Mouse (Mus musculus) testis, postnatal 10 days (tissue): ENCODE measurements at regions not wholly inside any gene's neighbourhood (a gene's known extent, or its start where the extent isn't known, plus 50 kb on each side); places are given as distances from the start of the nearest gene placed in this dataset.
"Not testable (repeated sequence)": the region's sequence is repeated elsewhere in the genome, so short reads cannot be mapped to it uniquely, and the experiment has no call there.

Source experiments
- DNase-seq: peaks from one replicate; pipeline ENCODE4 v3.0.0; 2021; ENCODE audit warnings: low spot score

DNA sequence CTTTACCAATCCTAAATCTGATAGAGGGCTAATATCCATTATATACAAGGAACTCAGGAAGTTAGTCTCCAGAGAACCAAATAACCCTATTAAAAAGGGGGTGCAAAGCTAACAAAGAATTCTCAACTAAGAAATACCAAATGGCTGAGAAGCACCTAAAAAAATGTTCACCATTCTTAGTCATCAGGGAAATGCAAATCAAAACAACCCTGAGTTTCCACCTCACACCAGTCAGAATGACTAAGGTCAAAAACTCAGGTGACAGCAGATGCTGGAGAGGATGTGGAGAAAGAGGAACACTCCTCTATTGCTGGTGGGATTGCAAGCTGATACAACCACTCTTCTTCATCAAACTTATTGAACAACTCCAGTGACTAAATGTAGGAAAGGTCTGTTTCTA lies 154.9 kb upstream of the Intu start:
- DNase-seq = not testable (repeated sequence)

DNA sequence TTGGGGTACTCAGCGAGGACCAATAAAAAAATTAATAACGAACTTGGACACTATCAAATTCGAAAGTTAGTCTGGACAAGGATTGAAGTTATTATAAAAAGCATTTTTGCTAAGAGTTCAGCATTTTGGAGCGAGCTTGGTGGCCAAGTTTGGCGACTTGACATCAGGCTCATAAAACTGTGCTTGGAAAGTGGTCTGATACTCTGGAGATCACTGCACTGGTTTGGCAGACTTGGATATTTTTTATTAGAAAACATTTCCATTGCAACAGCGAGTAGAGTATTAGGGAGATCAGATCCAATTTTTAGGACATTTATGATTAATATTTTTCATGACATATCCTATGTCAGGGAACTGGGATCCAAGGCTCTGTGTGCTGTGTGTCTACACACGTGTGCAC lies 153.7 kb upstream of the Intu start:
- DNase-seq = no peak

DNA sequence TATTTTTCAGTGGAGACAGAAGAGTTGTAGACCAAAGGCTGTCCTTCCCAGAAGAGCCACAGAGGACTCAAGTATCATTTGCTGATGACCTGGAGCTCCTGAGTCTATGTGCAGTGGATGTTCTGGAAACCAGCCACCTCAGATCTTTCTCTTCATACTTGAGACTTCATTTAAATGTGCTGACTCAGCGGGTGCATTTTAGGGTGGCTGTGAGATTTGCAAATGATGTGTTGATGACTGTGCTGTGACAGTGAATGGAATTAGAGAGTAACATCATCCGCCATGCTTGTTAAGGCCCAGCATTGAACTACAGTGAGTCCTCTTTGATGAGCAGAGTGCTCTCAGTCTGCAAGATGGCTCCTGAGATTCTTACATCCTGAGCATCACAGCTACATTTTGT lies 152.0 kb upstream of the Intu start:
- DNase-seq = no peak

DNA sequence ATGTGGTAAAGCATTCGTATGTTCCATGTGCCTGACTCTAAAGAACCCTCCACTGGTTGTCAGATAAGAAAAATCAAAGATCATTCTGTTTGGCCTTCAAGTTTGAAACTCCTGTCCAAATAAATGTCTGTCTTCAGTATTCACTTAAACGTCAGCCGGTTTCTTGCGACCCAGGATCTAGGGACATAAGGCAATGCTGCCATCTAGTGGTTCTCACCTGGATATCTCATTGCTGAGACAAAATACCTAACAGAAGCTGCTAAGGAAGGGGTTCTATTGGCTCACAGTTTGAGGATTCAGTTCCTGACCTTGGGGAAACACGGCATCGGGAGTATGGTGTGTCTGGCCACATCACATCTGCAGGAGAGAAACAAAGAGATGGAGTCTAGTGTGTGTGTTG lies 139.5 kb upstream of the Intu start:
- peak; percentile 44 for DNase-seq

DNA sequence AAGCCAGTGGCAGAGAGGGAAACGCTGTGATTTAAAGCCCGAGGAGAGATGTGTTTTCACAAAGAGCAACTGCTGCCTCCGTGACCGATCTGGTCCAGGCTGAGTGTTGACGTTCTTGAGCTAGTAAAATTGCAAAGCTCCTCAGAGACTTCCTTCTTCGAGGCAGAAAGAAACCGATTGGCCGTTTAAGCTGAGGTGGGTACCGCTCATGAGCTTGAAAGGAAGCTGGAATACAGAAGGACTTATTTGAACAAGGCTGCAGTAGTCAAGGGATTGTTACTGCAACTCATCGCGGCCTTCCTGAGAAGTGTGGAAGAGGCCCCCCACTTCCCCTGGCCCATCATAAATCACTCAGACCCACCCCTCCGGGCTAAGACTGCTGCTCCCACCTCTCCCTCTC lies 132.9 kb upstream of the Intu start:
- DNase-seq = no peak

DNA sequence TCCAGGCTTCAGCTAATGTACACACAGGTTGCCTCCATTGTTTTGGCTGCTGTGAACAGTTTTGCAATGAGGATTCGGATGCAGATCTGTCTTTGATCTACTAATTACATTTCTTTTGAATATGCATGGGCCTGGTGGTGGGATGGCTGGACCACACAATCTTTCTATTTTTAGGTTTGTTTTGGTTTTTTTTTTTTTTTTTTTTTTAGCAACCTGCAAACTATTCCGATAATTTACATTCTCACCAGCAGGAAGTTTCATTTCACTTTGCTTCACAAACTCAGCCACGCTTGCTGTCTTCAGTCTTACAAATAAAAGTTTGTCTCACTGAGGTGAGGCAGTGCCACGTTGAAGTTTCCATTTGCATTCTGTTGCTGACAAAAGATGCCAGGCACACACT lies 127.7 kb upstream of the Intu start:
- no peak for DNase-seq

DNA sequence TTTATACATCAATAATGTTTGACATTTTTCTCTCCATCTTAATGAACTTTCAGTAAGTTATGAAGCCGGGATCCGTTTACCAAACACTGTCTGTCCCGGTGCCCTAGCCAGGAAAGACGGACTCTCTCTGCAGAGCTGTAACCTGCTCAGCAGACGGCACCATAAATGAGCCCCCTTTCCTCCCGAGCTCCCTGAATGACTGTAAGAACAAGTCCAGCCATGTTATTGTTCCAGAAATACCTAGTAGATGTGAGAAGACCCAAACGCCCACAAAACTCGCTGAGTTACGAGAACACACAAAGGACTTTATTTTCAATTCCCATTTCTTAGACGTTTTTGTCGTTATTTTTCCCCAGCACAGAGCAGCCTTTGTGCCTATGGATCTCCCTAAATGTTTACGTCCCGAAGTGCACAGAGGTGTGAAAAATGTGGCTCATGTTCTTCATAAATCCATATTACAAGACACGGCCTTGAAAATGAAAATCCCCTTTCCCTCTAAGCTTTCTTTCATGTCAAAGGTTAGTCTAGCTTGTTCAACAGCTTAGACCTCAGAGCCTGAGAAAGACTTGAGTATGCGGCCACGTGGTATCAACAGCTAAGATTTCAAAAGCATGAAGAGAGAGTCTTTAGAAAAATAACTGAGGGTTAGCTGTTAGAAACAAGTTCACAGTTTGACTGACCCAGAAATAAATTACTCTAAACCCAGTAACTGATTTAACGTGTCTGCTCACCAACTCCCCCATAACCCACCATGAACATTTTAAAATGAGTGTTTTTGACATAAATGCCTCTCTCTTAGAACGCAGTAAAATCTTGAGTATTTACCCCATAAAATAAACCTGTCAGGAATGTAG lies 125.8 kb upstream of the Intu start:
- DNase-seq = no peak

DNA sequence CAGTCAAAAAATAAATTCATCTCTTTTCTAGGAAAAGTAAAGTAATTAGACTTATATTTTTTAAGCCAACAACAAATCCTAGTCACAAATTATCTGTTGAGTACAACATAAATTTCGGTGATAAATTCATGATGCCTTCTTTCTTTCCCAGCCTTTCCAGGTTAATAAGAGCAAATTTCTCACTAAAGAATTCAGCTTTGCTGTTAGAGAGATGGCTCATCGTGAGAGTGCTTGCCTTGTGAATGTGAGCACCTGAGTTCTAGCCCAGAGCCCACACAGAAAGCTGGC lies 125.2 kb upstream of the Intu start:
- DNase-seq = no peak

DNA sequence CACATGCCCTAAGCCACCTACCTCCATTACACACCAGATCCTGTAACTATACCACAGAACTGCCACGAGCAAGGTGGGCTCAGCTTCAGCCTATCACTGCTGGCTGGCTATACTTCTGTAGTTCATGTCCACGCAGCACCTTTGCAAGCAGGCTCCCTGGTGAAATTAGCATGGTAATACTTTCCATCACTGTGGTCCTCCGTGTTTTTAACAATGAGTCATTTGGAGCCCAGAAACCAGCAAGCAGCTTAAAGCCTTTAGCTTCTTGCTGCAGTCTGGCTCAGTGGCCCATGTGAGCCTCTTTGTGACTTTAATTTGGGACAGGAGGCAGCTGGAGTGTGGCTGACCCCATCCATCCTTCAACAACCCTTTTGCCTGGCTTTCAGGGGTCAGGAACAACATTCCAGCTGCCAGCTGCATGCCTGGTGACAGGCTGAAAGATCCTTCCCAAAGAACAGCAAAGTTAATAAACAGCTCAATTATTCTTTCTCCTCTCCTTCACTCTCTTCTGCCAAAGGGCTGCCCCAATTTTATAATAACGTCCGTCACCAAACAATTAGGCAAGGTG lies 122.1 kb upstream of the Intu start:
- no peak for DNase-seq

DNA sequence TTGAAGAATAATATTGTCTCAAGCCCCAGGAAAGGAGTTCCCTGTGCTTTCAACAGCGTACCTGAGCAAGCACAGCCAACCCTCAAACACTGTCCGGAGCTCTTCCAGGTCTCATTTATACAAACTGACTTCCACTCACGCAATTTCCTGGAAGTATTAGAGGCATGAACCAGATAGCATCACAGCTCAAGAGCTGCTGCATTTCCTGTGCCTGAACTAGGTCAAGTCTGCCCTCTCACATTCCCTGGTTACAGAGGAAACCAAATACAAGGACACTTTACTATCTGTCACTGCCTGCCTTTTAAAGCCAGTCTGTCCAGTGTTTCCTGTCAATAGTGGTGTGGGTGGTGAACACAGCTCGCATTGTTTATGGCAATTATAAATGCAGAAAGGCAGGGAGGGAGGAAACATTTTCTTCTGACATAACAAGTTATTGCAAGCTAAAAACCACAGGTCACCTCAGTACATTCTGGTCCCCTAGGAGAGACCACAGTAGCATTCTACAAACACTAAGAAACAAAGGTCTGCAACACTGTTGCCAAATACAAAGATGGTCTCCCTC lies 120.3 kb upstream of the Intu start:
- DNase-seq = no peak

DNA sequence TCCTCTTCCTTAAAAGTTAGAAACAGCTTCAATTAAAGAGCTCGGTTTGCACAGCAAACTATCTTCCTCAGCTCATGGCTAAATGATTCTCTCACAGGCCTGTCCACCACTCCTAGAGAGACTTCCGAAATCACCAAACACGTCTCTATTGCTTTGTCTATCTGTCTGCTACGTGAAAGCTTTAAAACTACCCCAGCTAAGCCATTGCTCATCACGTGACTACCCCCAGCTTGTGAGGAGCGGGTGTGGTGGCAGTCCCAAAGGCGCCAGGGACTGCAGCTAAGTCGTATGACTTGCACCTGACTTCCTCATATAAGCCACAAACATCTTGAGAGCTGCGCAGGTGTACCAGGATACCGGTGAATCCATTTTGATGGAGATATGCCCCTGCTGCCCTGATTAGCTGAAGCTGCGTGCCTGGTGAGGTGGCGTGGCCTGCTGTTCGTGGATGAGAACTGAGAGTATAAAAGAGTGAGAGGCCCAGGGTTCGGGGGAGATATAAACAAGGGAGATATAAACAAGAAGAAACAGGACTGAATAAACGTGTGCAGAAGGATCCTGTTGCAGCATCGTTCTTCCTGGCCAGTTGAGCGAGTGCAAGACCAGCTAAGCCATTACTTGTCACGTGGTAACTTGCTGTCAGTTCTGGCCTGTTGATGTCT lies 105.8 kb upstream of the Intu start:
- DNase-seq = not testable (repeated sequence)

DNA sequence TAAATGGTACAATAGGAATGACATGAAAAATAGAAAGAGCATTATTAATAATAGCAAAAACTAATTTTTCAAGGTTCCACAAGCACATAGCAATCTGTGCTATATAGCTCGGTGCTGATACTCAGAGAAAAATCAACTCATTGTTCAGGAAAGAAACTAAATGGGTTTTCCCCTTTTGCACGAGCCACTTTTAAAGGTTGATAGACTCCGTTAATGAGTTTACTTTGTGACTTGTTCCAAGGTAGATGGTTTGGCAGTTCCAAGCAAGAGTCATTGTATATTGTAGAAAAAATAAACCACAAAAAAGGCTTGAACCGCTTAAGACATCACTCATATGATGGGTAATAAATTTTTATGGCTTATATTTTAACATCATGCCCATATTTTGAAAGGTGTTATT lies 105.0 kb upstream of the Intu start:
- DNase-seq = no peak

DNA sequence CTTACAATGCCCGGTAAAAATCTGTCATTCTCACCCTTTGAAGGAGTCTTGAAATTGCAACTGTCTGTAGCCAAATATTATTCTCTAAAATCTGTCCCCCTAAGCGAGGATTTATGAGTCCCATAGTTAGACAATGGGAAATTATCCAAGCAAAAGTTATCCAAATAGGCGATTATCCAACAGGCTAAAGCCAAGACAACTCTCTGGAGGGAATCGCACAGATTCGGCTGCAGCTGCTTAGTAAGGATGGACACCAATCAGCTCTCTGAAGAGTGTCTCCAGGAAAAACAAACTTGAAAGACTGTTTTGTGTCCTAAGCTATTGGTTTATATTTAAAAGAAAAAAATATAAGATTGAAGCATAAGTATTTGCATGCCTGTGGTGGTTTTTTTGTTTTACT lies 103.1 kb upstream of the Intu start:
- no peak for DNase-seq

DNA sequence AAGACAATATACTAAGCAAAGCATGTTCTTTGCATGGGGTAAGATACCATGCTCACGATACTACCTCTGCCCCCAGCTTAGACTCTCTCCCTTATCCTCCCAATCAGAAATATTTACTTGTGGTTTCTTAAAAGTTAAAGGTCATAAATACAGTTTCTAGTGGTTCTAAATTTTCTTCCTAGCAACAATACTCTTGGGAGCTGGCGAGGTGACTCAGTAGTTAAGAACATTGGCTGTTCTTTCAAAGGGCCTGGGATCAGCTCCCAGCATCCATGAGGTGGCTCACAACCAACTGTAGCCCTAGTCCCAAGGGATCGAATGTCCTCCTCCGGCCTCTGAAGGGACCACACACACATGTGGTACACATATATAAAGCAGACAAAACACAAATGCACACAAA lies 92.8 kb upstream of the Intu start:
- DNase-seq = no peak

DNA sequence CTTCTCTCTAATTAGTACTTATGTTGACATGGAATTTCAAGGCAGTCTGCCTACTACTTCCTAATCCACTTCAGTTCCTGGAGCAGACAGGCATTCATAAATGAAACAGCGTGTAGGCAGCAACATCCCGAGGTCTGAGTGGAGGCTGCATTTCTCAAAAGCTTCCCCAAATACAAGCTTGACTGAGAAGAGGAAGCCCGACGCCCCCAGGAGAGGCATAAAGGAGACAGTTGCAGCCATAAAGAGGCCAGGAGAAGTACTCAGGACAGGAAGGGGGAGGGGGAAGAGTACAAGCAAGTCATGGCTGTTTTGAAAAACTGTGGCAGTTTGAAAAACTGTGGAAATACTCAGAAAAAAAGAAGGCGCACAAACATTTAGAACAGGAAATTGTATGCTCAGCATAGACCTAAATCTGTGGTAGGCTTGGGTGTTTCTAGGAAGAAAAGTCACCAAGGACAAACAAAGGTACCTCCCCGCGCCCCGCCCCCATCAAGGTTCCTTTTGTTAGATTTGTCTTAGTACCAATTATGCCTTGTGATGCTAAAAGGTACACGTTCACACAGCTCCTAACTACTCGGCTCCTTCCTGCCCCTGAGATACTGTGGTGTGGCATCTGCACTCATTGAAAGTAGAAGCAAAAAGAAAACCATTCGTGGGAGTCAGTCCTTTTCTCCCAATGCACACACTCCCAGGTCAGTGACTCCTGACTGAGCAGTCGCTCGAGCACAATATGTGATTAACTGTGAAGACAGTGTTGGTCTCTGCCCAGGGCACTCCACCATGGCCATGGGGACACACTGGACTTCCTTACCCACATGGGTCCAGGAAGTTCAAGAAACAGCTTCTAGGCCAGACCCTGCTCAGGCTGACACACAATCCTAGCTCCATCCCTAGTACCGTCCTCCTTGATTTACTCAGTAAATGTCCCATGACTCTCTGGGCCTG lies 89.7 kb upstream of the Intu start:
- DNase-seq = no peak

DNA sequence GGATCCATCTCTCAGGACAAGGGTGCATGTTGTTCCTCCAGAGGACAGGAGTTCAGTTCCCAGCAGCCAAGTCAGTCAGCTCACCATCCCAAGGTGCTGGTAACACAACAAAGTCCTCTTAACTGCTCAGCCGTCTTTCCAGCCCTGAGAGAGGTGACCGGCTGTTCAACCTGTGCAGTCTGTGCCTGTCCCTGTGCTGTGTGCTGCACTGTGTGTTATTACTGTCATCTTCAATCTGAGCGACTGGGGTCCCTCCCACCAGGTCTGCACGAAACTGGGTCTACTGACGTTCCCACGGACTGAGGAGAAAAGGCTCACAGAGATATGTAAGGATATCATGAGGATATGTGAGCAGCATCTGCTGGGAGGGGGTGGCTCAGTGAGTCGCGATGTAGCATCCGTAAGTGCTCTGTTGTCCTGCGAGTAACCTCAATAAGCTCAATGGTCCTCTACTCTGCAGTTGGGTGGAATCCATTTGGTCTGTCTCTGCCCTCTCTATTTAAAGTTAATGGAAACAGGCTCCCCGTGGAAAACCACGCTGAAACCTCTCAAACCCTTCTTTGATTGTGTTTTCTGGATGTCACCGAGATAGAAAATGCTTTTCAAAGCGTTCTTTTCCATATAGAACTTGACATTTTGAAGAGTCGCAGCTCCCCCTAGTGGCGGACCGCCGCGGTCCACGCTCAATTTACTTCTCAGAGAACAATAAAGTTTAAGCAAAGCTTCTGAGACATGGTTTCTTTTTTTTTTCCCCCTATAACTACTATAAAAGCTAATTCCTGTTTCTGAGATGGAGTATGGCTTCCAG lies 87.1 kb upstream of the Intu start:
- peak; percentile 81 for DNase-seq

DNA sequence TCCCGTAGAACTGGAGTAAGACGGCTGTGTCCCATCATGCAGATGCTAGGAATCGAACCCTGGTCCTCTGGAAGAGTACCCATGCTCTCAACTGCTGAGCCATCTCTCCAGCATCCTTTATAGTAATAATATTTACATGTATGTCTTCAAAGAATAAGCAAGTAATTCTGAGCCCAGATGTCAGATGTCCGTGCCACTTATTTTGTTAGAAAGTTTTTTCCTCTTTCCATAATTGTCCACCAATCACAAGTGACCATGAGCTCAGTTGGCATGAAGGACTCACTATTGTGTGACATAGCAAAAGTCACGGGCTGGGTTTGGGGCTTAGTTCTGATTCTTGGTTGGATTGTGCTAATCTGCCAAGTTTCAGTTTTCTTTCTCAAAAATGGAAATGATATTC lies 78.1 kb upstream of the Intu start:
- DNase-seq = no peak

DNA sequence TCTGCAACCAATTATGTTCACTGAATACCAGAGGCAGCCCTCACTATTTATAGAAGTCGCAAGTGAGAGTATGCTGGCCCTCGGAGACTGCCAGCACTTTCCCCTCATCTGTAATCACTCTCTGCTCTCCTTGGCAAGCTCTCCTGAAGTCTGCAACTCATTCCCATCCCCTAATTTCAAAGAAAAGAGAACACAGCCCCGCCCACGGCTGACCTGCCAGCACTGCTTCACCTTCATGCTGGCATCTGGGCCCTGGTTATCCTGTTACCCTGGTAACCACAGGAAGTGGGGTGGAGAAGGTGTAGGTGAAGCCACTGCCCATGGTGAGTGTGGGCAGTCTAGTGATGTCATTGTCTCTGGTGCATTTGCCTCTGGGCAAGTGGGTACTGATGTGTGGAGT lies 77.5 kb upstream of the Intu start:
- no peak for DNase-seq

DNA sequence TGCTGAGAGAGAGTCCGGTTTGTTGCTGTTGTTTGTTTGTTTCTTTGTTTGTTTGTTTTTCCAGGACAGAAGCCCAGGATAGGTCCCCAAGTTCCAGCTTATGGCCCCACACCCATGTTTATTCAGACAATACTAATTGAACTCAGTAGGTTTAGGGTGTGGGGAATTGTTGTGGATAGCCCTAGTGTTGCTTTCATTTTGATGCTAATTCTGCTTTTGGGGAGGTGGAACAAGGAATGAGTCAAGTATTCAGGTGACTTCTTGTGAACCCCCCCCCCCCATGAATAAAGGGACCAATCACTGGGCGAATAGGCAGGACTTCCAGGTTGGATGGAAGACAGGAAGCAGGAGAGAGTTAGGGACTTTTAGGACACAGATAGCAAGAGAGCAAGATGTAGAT lies 75.0 kb upstream of the Intu start:
- DNase-seq = no peak

DNA sequence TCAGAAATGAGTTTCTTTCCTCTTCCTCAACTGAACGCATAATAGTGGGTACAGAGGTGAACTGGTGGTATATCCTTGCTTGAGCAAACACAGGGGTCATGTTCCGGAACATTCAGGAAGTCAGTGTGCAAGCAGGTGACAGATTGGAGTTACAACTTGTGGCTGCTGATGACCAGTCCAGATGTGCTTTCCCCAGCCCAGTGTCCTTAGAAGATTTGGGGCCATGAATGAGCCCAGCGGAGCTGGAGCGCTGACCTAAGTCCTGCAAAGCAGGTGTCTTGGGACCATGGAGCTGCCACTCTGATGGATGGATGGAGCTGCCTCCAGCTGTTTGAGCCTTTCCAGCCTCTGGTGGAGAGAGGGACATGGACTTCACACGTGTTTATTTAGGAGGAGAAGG lies 72.6 kb upstream of the Intu start:
- DNase-seq = no peak

DNA sequence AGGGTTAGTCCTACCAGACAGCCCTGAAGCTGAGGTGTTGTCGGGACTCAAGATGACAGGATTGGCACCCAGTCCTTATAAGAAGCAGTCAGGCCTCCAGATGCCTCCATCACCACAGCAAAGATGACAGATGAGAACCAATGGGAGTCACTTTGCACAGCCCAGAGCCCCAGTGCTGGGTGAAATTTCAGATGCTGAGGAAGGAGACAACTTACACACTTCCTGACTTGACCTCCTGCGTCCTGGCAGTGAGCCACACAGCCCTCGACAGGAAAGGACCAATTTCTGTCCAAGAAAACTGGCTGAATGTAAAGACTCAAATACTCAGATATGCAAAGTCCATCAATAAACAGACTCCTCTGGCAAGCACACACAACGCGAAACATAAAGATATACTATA lies 67.6 kb upstream of the Intu start:
- no peak for DNase-seq
